Mouse (Mus musculus) B cell, adult 62 days (primary cell): ENCODE data around the gene Mrc2. TPM values are rescaled to one million over a fixed set of nuclear protein-coding genes. Genes with fewer than 3 reads are reported as not detected.

Experiments
- total RNA-seq: library from RNA; stranded (reverse); gene quantifications from 4 replicates; pipeline ENCODE4 v1.2.4, GENCODE M21; 2023

Gene Mrc2
- total RNA-seq: 0.33 to 1.2 TPM in 2 of 4 replicates, not detected in the others

DNA sequence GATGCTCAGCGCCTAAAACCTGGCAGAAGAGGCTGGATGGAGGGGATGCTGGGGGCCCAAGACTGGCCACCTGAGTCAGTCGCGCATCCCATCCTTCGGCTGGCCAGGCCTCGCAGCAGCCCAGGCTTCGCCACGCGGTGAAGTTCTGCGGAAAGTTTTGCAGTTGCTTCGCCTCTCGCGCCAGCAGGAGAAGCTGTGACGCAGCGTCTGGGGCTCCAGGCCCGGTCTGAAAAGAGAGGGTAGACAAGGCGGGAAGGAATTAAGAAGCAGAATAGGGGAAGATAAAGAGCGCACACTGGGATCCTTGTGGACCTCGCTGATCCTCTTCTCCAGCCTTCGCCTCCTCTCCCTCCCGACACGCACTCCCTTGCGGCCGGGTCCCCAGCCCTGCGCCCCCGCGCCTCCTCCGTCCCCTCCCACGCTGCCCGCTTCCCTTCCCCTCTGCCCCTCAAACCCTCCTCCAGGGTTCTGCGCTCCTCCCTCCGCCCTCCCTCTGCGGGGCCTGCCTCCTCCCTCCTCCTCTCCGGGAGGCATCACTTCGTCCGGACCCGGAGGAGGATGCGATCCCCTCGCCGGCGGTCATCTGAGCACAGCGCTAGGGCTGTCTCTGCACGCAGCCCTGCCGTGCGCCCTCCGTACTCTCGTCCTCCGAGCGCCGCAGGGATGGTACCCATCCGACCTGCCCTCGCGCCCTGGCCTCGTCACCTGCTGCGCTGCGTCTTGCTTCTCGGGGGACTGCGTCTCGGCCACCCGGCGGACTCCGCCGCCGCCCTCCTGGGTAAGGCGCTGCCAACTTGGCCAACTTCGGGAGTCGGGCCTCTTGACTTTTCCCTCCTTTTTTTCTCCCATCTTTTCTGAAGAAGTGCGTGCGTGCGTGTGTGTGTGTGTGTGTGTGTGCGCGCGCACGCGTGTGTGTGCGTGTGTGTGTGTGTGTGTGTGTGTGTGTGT lies at the start of gene Mrc2:
Gene Mrc2, plus strand, starts transcription at position 520 of the 948 bp plus-strand sequence.

Other genes starting within 250 kb of the Mrc2 start
- gene Efcab3, start 229.1 kb upstream of the Mrc2 start, total RNA-seq: not detected in 4 replicates
- gene Mettl2, start 166.2 kb upstream of the Mrc2 start, total RNA-seq: 28.2 to 34.2 TPM (median 32.3 TPM) in 4 replicates
- not detected in 4 replicates for gene Gm10842, start 145.8 kb upstream of the Mrc2 start, total RNA-seq
- 79.9 to 91.4 TPM (median 82.1 TPM) in 4 replicates for gene Tlk2, start 113.8 kb upstream of the Mrc2 start, total RNA-seq
- not detected in 4 replicates for gene March10, start 164.1 kb downstream of the Mrc2 start, total RNA-seq